Mouse (Mus musculus) ES-Bruce4 (cell line): Measurements from ENCODE around the gene Snd1. TPM values are rescaled to one million over a fixed set of nuclear protein-coding genes. Genes with fewer than 3 reads are reported as not detected.
A peak's percentile ranks its signal among the peaks of the same experiment; 100 is the strongest.

Experiments
- H3K27ac ChIP-seq: 2 replicates; pipeline ENCODE4 v1.5.1; 2012; ENCODE audit warnings: low read length, inconsistent platforms; ENCODE audit not compliant: insufficient read depth
- H3K27me3 ChIP-seq: 2 replicates; pipeline ENCODE4 v1.6.1; 2012; ENCODE audit warnings: mild to moderate bottlenecking, low read length, inconsistent platforms; ENCODE audit not compliant: control insufficient read depth, poor library complexity, insufficient read depth, severe bottlenecking
- H3K36me3 ChIP-seq: 2 replicates; pipeline ENCODE4 v1.6.1; 2012; ENCODE audit warnings: inconsistent platforms, mild to moderate bottlenecking, low read length, moderate library complexity; ENCODE audit not compliant: control insufficient read depth, poor library complexity, insufficient read depth, severe bottlenecking
- H3K4me1 ChIP-seq: one replicate; pipeline ENCODE4 v1.8.1; 2011; ENCODE audit warnings: low read length; ENCODE audit not compliant: control insufficient read depth, insufficient read depth
- H3K4me3 ChIP-seq: 2 replicates; pipeline ENCODE4 v1.5.1; 2011; ENCODE audit warnings: low read depth, mild to moderate bottlenecking, low read length
- H3K9ac ChIP-seq: 2 replicates; pipeline ENCODE4 v1.6.1; 2012; ENCODE audit warnings: low read depth, mild to moderate bottlenecking, inconsistent platforms; ENCODE audit not compliant: poor library complexity, severe bottlenecking
- H3K9me3 ChIP-seq: replicated peaks from 2 replicates; pipeline ENCODE4 v1.6.1; 2012; ENCODE audit warnings: mild to moderate bottlenecking, low read length, inconsistent platforms; ENCODE audit not compliant: control insufficient read depth, poor library complexity, insufficient read depth, severe bottlenecking
- CTCF ChIP-seq: IDR thresholded peaks from one replicate; pipeline ENCODE4 v1.8.1; 2011; ENCODE audit warnings: low read depth, low read length
- EP300 ChIP-seq: IDR thresholded peaks from 2 replicates; pipeline ENCODE4 v1.6.1; 2011; ENCODE audit warnings: low read depth, low read length; ENCODE audit not compliant: insufficient read depth
- POLR2A ChIP-seq: IDR thresholded peaks from one replicate; pipeline ENCODE4 v1.8.1; 2011; ENCODE audit warnings: low read length; ENCODE audit not compliant: insufficient read depth
- polyA plus RNA-seq: library from polyadenylated mRNA; stranded (reverse); fragments of >200 nt; gene quantifications from 2 replicates; pipeline ENCODE4 v1.2.4, GENCODE M21; 2011; ENCODE audit warnings: low read depth; ENCODE audit not compliant: missing spikeins, insufficient read depth, insufficient read length

The Snd1 gene
- polyA plus RNA-seq, 1 experiment = 155 TPM

GRCm38 (mm10) chr6:28736665-28737064 is 261.7 kb downstream of the Snd1 start:
- H3K9me3 ChIP-seq = no peaks in the 10 kb centered on the region
- H3K27me3 ChIP-seq = no peaks in the 10 kb centered on the region
- H3K4me3 ChIP-seq = no peak overlapping the region
- no peak overlapping the region for H3K9ac ChIP-seq
- no peaks in the 10 kb centered on the region for H3K4me1 ChIP-seq
- H3K36me3 ChIP-seq = no peaks in the 10 kb centered on the region
- H3K27ac ChIP-seq = no peak overlapping the region
- TF ChIP-seq EP300 (no peak), POLR2A (no peak), CTCF (no peak)

- H3K9ac ChIP-seq = no peak overlapping the region
- no peaks in the 10 kb centered on the region for H3K4me1 ChIP-seq
- H3K27ac ChIP-seq = no peak overlapping the region
- H3K9me3 ChIP-seq = no peaks in the 10 kb centered on the region
- TF ChIP-seq EP300 (no peak), POLR2A (no peak), CTCF (no peak)
- H3K36me3 ChIP-seq = no peaks in the 10 kb centered on the region
- H3K27me3 ChIP-seq = no peaks in the 10 kb centered on the region
- H3K4me3 ChIP-seq = no peak overlapping the region
Observed at GRCm38 (mm10) chr6:28737601-28738000, 262.7 kb downstream of the Snd1 start.

GRCm38 (mm10) chr6:28743586-28743985 is 268.6 kb downstream of the Snd1 start:
- H3K36me3 ChIP-seq = no peaks in the 10 kb centered on the region; the same call in 1 of the 2 replicates
- no peak overlapping the region for H3K27ac ChIP-seq
- no peaks in the 10 kb centered on the region for H3K27me3 ChIP-seq
- TF ChIP-seq EP300 = no peak
- TF ChIP-seq CTCF = no peak
- TF ChIP-seq POLR2A = no peak
- H3K9me3 ChIP-seq = no peaks in the 10 kb centered on the region
- no peaks in the 10 kb centered on the region for H3K4me1 ChIP-seq
- H3K4me3 ChIP-seq = no peak overlapping the region
- no peak overlapping the region for H3K9ac ChIP-seq

GRCm38 (mm10) chr6:28745864-28746263 is 270.9 kb downstream of the Snd1 start:
- peaks cover 2% of the 10 kb centered on the region; the same call in 1 of the 2 replicates for H3K36me3 ChIP-seq
- H3K27me3 ChIP-seq = no peaks in the 10 kb centered on the region
- H3K9ac ChIP-seq = no peak overlapping the region
- H3K9me3 ChIP-seq = no peaks in the 10 kb centered on the region
- no peak for TF ChIP-seq CTCF
- TF ChIP-seq EP300 = no peak
- TF ChIP-seq POLR2A = no peak
- H3K4me1 ChIP-seq = no peaks in the 10 kb centered on the region
- no peak overlapping the region for H3K4me3 ChIP-seq
- no peak overlapping the region for H3K27ac ChIP-seq

GRCm38 (mm10) chr6:28747025-28747424 is 272.1 kb downstream of the Snd1 start:
- no peaks in the 10 kb centered on the region for H3K9me3 ChIP-seq
- H3K27ac ChIP-seq = no peak overlapping the region
- H3K9ac ChIP-seq = no peak overlapping the region
- TF ChIP-seq CTCF (no peak), POLR2A (no peak), EP300 (no peak)
- H3K4me1 ChIP-seq = no peaks in the 10 kb centered on the region
- peaks cover 2% of the 10 kb centered on the region; the same call in 1 of the 2 replicates for H3K36me3 ChIP-seq
- H3K27me3 ChIP-seq = no peaks in the 10 kb centered on the region
- no peak overlapping the region for H3K4me3 ChIP-seq

GRCm38 (mm10) chr6:28747931-28748670 is 273.2 kb downstream of the Snd1 start:
- Histone ChIP-seq H3K9me3 (no peaks in the 10 kb centered on the region), H3K4me3 (no peak overlapping the region), H3K9ac (no peak overlapping the region), H3K4me1 (no peaks in the 10 kb centered on the region), H3K27me3 (no peaks in the 10 kb centered on the region), H3K27ac (no peak overlapping the region), H3K36me3 (peaks cover 2% of the 10 kb centered on the region; the same call in 1 of the 2 replicates)
- TF ChIP-seq EP300 = peak; percentile 92
- no peak for TF ChIP-seq CTCF
